13 mouse cellular contexts compared by ENCODE assay signal in the genomic region with DNA sequence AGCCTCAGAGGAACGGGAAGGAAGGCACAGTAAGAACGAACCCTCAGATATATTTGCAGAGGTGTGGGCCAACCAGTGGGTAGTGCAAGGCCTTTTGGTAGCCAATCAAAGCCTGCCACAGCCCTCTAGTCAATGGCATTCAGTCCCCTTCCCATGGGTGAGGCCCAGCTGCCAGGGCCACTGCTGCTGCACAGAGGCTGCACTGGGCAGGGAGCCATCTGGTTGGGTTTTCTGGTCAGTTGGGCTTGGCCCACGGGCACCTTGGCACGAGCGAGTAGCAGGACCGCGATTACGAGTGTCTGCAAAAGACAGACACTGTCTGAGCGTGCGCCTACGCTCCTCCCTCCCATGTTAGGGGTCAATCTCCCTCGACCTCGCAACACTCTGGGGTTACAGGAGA. TPM values are rescaled to one million over a fixed set of nuclear protein-coding genes. Genes with fewer than 3 reads are reported as not detected.
DNase-seq lines count a peak whose midpoint lies in the region; TF ChIP-seq lines count a peak whose summit lies in the region.
"Had no signal": no experiment of that assay in that cellular context is flagged by ENCODE, and none has a peak within 500 bp of the region (broad histone marks: within the 10 kb centered on the region; RNA-seq: fewer than 3 reads in every experiment).

No protein-coding gene starts in this region.

- TF ChIP-seq CTCF in thymus, adult 2 months (IDR thresholded peaks at IDR 0.05; ENCODE audit: borderline replicate concordance, control insufficient read depth, extremely low read depth, insufficient read depth, low read length, poor library complexity): no peak

- no peaks in the 10 kb centered on the region for H3K27me3 ChIP-seq in thymus, adult 2 months (ENCODE audit: control insufficient read depth, insufficient read depth, low read length)
- H3K27me3 ChIP-seq: embryonic facial prominence, embryonic 12.5 days; megakaryocyte, embryonic 14.5 days had no signal

- DNase-seq in adrenal gland, postnatal 10 days: peak; percentile 78
- no peak for DNase-seq in adrenal gland, postnatal 4 days (ENCODE audit: low spot score in 2 of 2)
- peak; percentile 28 to 69 for DNase-seq in left cerebral cortex, postnatal 10 days (ENCODE audit: extremely low spot score in 1 of 2, low spot score in 2 of 2)
- DNase-seq in left cerebral cortex, adult 11 months (ENCODE audit: low spot score): no peak
- DNase-seq in gastrocnemius, postnatal 25 days: peak; percentile 58
- peak; percentile 37 for DNase-seq in layer of hippocampus, adult 9-11 months
- no peak for DNase-seq in thymus, postnatal 0 days (ENCODE audit: low spot score)
- DNase-seq in thymus, adult 2 months: no peak

- intact Hi-C loops in left cerebral cortex, postnatal 10 days (cut with DNase I): no loop called here

- H3K36me3 ChIP-seq in thymus, adult 2 months (ENCODE audit: control insufficient read depth, insufficient read depth, low read length): peaks cover 24% of the 10 kb centered on the region

- peaks cover 11% of the 10 kb centered on the region; the same call in 1 of the 2 replicates for H3K4me1 ChIP-seq in thymus, adult 2 months (replicated peaks; ENCODE audit: control insufficient read depth, insufficient read depth, low read length)

- TF ChIP-seq POLR2A in thymus, adult 2 months (IDR thresholded peaks at IDR 0.05; ENCODE audit: control insufficient read depth, extremely low read depth, insufficient read depth, low read length, poor library complexity): no peak

- no peak overlapping the region for H3K4me3 ChIP-seq in thymus, adult 2 months (ENCODE audit: control insufficient read depth, insufficient read depth, low read length)
- H3K4me3 ChIP-seq: embryonic facial prominence, embryonic 12.5 days; layer of hippocampus, adult 2 months; megakaryocyte, embryonic 14.5 days had no signal

- 95% methylated on average over 13 of the region's 13 CpGs for WGBS in thymus, adult 2 months

- no peak overlapping the region for H3K27ac ChIP-seq in thymus, adult 2 months (ENCODE audit: control insufficient read depth, insufficient read depth, low read length)
- H3K27ac ChIP-seq: embryonic facial prominence, embryonic 12.5 days; layer of hippocampus, adult 2 months had no signal

RNA-seq across cellular contexts. Expression of a gene that starts 9.6 kb away (rescaled TPM):
- total RNA-seq in adrenal gland, postnatal 10 days (2021): 10 to 100 TPM; 35.3 to 43.3 TPM
- total RNA-seq in adrenal gland, postnatal 4 days (2021): 10 to 100 TPM; 40.3 to 45.8 TPM
- total RNA-seq in left cerebral cortex, postnatal 10 days (2021): 10 to 100 TPM; 24.6 TPM
- 10 to 100 TPM in 1 of 2 experiments, 1 to 10 TPM in 1; 9.9 to 10.4 TPM for total RNA-seq in gastrocnemius, postnatal 25 days (2021)
- polyA plus RNA-seq in thymus, postnatal 0 days (2015; fragmentation: Nextera tagmentation; extraction: Ambion mirVana): 53.2 and 55.1 TPM in 2 replicates
- 18.9 and 23.1 TPM in 2 replicates for polyA plus RNA-seq in thymus, adult 2 months (2012; rRNA removed)

RNA-seq across cellular contexts. Expression of a gene that starts 14.5 kb away (rescaled TPM):
- total RNA-seq in adrenal gland, postnatal 10 days (2021): 10 to 100 TPM; 19.1 to 24.8 TPM
- 10 to 100 TPM; 29.9 to 34.2 TPM for total RNA-seq in adrenal gland, postnatal 4 days (2021)
- 10 to 100 TPM; 14.7 to 14.9 TPM for total RNA-seq in left cerebral cortex, postnatal 10 days (2021)
- 1 to 10 TPM; 6.5 to 6.6 TPM for total RNA-seq in gastrocnemius, postnatal 25 days (2021)
- 97.8 and 99.5 TPM in 2 replicates for polyA plus RNA-seq in thymus, postnatal 0 days (2015; fragmentation: Nextera tagmentation; extraction: Ambion mirVana)
- 31.9 and 40.8 TPM in 2 replicates for polyA plus RNA-seq in thymus, adult 2 months (2012; rRNA removed)

RNA-seq across cellular contexts. Expression of a gene that starts 35.8 kb away (rescaled TPM):
- total RNA-seq in adrenal gland, postnatal 10 days (2021): 1 to 10 TPM; 1.2 to 3.7 TPM
- 1 to 10 TPM; 4.3 to 6.6 TPM for total RNA-seq in adrenal gland, postnatal 4 days (2021)
- 1 to 10 TPM in 1 of 2 experiments, under 1 TPM in 1; 0.79 to 1.3 TPM for total RNA-seq in left cerebral cortex, postnatal 10 days (2021)
- total RNA-seq in gastrocnemius, postnatal 25 days (2021): under 1 TPM in 1 of 2 experiments, not detected in 1; 0.48 TPM
- 10.8 and 11.9 TPM in 2 replicates for polyA plus RNA-seq in thymus, postnatal 0 days (2015; fragmentation: Nextera tagmentation; extraction: Ambion mirVana)
- polyA plus RNA-seq in thymus, adult 2 months (2012; rRNA removed): 6.2 and 6.8 TPM in 2 replicates
- total RNA-seq: hematopoietic stem cell, adult 5-6 weeks; liver, adult 2 months had no signal
- polyA plus RNA-seq: liver, adult 2 months had no signal

Comparison
In these comparisons a context has a peak if more than half of its experiments do, and no peak if none do; other contexts are left out.
1. DNase-seq: peak in adrenal gland, postnatal 10 days (single experiment), left cerebral cortex, postnatal 10 days (2 of 2), gastrocnemius, postnatal 25 days (single experiment) and layer of hippocampus, adult 9-11 months (single experiment); none in adrenal gland, postnatal 4 days (0 of 2), left cerebral cortex, adult 11 months (single experiment), thymus, postnatal 0 days (single experiment) and thymus, adult 2 months (single experiment).